Mouse (Mus musculus): ENCODE results near the gene Gm42906.

Gm42906 gene

DNA sequence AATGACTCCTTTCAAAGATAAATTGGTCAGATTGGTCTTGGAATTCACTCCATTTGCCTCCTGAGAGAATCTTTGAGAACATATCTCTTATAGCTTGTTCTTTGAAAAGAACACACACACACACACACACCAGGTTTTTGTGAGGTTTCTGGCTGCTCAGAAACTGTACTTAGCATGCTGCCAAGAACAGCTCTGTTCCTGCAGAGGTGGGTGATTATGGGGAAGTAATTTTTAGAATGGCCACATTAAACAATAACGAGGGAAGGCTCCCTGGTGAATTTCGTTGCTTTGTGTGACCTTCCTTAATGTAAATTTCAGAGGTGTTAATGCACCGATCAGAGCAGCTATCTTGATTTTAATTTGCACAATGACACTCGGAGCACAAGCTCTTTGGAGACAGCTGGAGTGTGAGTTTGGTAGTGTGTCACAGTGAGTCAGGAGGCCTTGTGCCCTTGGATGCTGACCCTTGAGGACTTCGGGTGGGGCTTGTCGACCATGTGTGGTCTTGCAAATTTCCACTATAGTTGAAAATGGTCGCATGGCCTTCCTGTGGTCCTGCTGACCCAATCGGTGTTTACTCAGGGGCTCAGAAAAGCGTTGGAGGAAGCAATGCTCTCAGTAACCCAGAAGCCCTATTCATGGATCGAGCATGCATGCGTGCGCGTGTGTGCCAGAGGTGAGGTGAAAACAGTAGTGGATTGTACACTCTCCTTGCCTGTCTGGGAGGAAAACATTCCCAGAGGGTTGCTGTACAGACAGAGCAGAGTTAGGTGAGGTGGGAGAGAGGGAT, 407.7 kb downstream of the Gm42906 start:
- DNase-seq: no peak

DNA sequence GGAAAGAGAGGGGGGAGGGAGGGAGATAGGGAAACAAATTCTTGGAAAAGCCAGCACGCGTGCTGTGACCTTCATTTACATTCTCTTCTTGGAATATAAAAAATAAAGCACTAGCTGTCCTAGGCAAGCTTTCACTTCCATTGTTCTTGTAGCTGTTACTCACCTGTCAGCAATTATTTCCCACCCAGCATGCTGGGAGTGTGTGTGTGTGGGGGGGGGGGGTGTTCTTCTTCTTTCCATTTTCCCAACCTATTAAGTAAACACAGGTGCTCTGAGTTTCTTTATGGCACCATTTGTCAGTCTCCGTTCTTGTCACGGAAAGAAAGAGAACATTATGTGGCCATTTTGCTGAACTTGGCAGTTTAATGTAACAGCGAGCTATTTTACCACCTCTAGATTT, 409.0 kb downstream of the Gm42906 start:
- no peak for DNase-seq

DNA sequence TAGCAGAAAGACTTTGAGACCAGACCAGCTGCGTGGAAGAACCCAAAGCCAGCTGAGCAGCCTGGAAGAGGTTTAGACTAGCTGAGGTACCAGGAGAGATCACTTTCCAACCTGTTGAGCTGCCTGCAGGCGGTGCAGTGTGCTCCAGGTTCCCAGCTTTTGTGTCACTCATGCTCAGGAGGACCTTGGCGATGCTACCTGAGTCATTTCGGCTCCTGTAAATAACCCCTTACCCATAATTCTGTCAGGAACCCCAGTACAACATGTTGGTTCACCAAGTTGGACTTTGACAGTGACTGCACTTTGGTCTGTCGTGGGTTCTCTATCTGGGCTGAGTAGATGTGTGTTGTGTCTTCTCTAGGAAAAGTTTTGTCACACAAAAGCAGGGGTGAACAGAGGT, 409.5 kb downstream of the Gm42906 start:
- no peak for DNase-seq
